Mouse (Mus musculus) lung, postnatal 0 days (tissue): ENCODE results near the gene Gpn2. TPM values are rescaled to one million over a fixed set of nuclear protein-coding genes. Genes with fewer than 3 reads are reported as not detected.

ENCODE experiments used
- ATAC-seq: fragments of 200-750 bp; cut with Nextera tagmentation; 2 replicates; pipeline ENCODE4 v1.8.0; 2017; ENCODE audit warnings: moderate library complexity
- DNase-seq: peaks from one replicate; pipeline ENCODE4 v3.0.0-alpha.2; 2016; ENCODE audit warnings: low spot score
- H3K27ac ChIP-seq: fragments of 300-500 bp; sonication (generic); 2 replicates; pipeline ENCODE4 v1.5.1; 2014; ENCODE audit warnings: antibody characterized with exemption, mild to moderate bottlenecking, low read length, mixed read lengths
- H3K27me3 ChIP-seq: fragments of 300-500 bp; sonication (generic); replicated peaks from 2 replicates; pipeline ENCODE4 v1.6.1; 2014; ENCODE audit warnings: low read length, mixed read lengths; ENCODE audit not compliant: insufficient read depth
- H3K36me3 ChIP-seq: fragments of 300-500 bp; sonication (generic); 2 replicates; pipeline ENCODE4 v1.6.1; 2014; ENCODE audit warnings: low read length, mixed read lengths; ENCODE audit not compliant: insufficient read depth
- H3K4me1 ChIP-seq: fragments of 300-500 bp; sonication (generic); 2 replicates; pipeline ENCODE4 v1.6.1; 2014; ENCODE audit warnings: antibody characterized with exemption, low read depth, low read length, mixed read lengths; ENCODE audit not compliant: insufficient read depth
- H3K4me2 ChIP-seq: fragments of 300-500 bp; sonication (generic); replicated peaks from 2 replicates; pipeline ENCODE4 v1.6.1; 2014; ENCODE audit warnings: low read depth, mild to moderate bottlenecking, low read length, moderate library complexity, mixed read lengths
- H3K4me3 ChIP-seq: fragments of 300-500 bp; sonication (generic); 2 replicates; pipeline ENCODE4 v1.5.1; 2014; ENCODE audit warnings: low read depth, low read length
- H3K9ac ChIP-seq: fragments of 300-500 bp; sonication (generic); replicated peaks from 2 replicates; pipeline ENCODE4 v1.6.1; 2014; ENCODE audit warnings: low read depth, mild to moderate bottlenecking
- H3K9me3 ChIP-seq: fragments of 300-500 bp; sonication (generic); 2 replicates; pipeline ENCODE4 v1.6.1; 2016; ENCODE audit warnings: low read length, mixed read lengths
- CTCF ChIP-seq: IDR thresholded peaks from 2 replicates; pipeline ENCODE4 v1.5.1; 2016; ENCODE audit warnings: antibody characterized with exemption, mild to moderate bottlenecking
- EP300 ChIP-seq: IDR thresholded peaks from 2 replicates; pipeline ENCODE4 v1.6.1; 2016; ENCODE audit warnings: antibody characterized with exemption, mild to moderate bottlenecking, control low read depth
- WGBS: fragments of 180-500 bp; shearing (Covaris S2); extraction: QIAGEN DNeasy Blood & Tissue Kit; methylation state at CpG from one replicate; pipeline ENCODE4 v1.1.7; 2014; 5-methylcytosine and 5-hydroxymethylcytosine counted together
- microRNA-seq: library from miRNA; unstranded; fragments of <30 nt; microRNA quantifications from one replicate; pipeline ENCODE4, GENCODE M21; 2016
- polyA plus RNA-seq: library from polyadenylated mRNA; unstranded; fragments of >200 nt; fragmentation: Nextera tagmentation; extraction: Ambion mirVana; gene quantifications from 2 replicates; pipeline ENCODE4 v1.2.1, GENCODE M21; 2015

Gpn2 gene
- polyA plus RNA-seq, 1 experiment from 2014 or later, result 17.6 TPM

- Histone ChIP-seq H3K9ac (no peak overlapping the region), H3K27me3 (no peaks in the 10 kb centered on the region), H3K4me1 (peaks cover 6% of the 10 kb centered on the region; the same call in 1 of the 2 replicates), H3K4me3 (no peak overlapping the region), H3K4me2 (no peak overlapping the region), H3K27ac (no peak overlapping the region), H3K36me3 (no peaks in the 10 kb centered on the region), H3K9me3 (no peaks in the 10 kb centered on the region)
- ATAC-seq, result no peak
- TF ChIP-seq EP300, result no peak
- TF ChIP-seq CTCF, result no peak
- DNase-seq, result no peak
- 74% methylated on average over 5 of the region's 5 CpGs for whole genome bisulfite sequencing
Observed at GRCm38 (mm10) chr4:133634043-133634410, 49.9 kb downstream of the Gpn2 start.

Small RNA genes within 50 kb of the gene (microRNA-seq; reads per million reads assigned to microRNA genes)
- not detected for gene Gm23158

Other genes with a start within 250 kb of the Gpn2 start
- gene Wdtc1, start 230.9 kb upstream of the Gpn2 start, polyA plus RNA-seq, result 9.2 and 9.9 TPM in 2 replicates
- 5.4 and 6.0 TPM in 2 replicates for gene Slc9a1, start 214.7 kb upstream of the Gpn2 start, polyA plus RNA-seq
- gene Tent5b, start 104.2 kb upstream of the Gpn2 start, polyA plus RNA-seq, result 11.0 and 19.1 TPM in 2 replicates
- 1.1 and 1.4 TPM in 2 replicates for gene Trnp1, start 85.8 kb upstream of the Gpn2 start, polyA plus RNA-seq
- 24.8 TPM in 2 replicates for gene Kdf1, start 65.4 kb upstream of the Gpn2 start, polyA plus RNA-seq
- gene Nudc, start 38.4 kb upstream of the Gpn2 start, polyA plus RNA-seq, result 130 and 154 TPM in 2 replicates
- gene Nr0b2, start 31.0 kb upstream of the Gpn2 start, polyA plus RNA-seq, result 0.37 and 0.39 TPM in 2 replicates
- 6.7 and 7.1 TPM in 2 replicates for gene Gpatch3, start 9.6 kb upstream of the Gpn2 start, polyA plus RNA-seq
- 23.7 and 32.4 TPM in 2 replicates for gene Sfn, start 17.8 kb downstream of the Gpn2 start, polyA plus RNA-seq
- 5.8 and 9.4 TPM in 2 replicates for gene Zdhhc18, start 65.8 kb downstream of the Gpn2 start, polyA plus RNA-seq
- gene Pigv, start 88.3 kb downstream of the Gpn2 start, polyA plus RNA-seq, result 17.3 and 17.8 TPM in 2 replicates
- 13.7 and 18.6 TPM in 2 replicates for gene Arid1a, start 172.4 kb downstream of the Gpn2 start, polyA plus RNA-seq